Mouse (Mus musculus) embryonic facial prominence, embryonic 14.5 days (tissue): Measurements from ENCODE around the gene Nprl2. TPM values are rescaled to one million over a fixed set of nuclear protein-coding genes. Genes with fewer than 3 reads are reported as not detected.
"Not testable (repeated sequence)": the region's sequence is repeated elsewhere in the genome, so short reads cannot be mapped to it uniquely, and the experiment has no call there.

Experiments
- ATAC-seq: fragments of 200-750 bp; cut with Nextera tagmentation; 2 replicates; pipeline ENCODE4 v1.8.0; 2017; ENCODE audit warnings: low read depth, moderate number of reproducible peaks, moderate TSS enrichment
- DNase-seq: peaks from one replicate; pipeline ENCODE4 v3.0.0-alpha.2; 2015; ENCODE audit warnings: low spot score
- H3K27ac ChIP-seq: fragments of 300-500 bp; sonication (generic); replicated peaks from 2 replicates; pipeline ENCODE4 v1.5.1; 2014; ENCODE audit warnings: low read depth, mild to moderate bottlenecking, low read length, moderate library complexity
- H3K27me3 ChIP-seq: fragments of 300-500 bp; sonication (generic); replicated peaks from 2 replicates; pipeline ENCODE4 v1.6.1; 2014; ENCODE audit warnings: low read length; ENCODE audit not compliant: control insufficient read depth, insufficient read depth
- H3K36me3 ChIP-seq: fragments of 300-500 bp; sonication (generic); 2 replicates; pipeline ENCODE4 v1.6.1; 2014; ENCODE audit warnings: low read length, mixed read lengths; ENCODE audit not compliant: control insufficient read depth, insufficient read depth
- H3K4me1 ChIP-seq: fragments of 300-500 bp; sonication (generic); 2 replicates; pipeline ENCODE4 v1.6.1; 2014; ENCODE audit warnings: antibody characterized with exemption, low read length; ENCODE audit not compliant: control insufficient read depth, insufficient read depth
- H3K4me2 ChIP-seq: fragments of 300-500 bp; sonication (generic); 2 replicates; pipeline ENCODE4 v1.6.1; 2014; ENCODE audit warnings: low read depth, mild to moderate bottlenecking, low read length, moderate library complexity, mixed read lengths
- H3K4me3 ChIP-seq: fragments of 300-500 bp; sonication (generic); 2 replicates; pipeline ENCODE4 v1.5.1; 2014; ENCODE audit warnings: low read depth, mild to moderate bottlenecking, low read length
- H3K9ac ChIP-seq: fragments of 300-500 bp; sonication (generic); 2 replicates; pipeline ENCODE4 v1.6.1; 2014; ENCODE audit warnings: low read depth, mild to moderate bottlenecking, low read length, moderate library complexity, mixed read lengths
- H3K9me3 ChIP-seq: fragments of 300-500 bp; sonication (generic); 2 replicates; pipeline ENCODE4 v1.6.1; 2016; ENCODE audit warnings: low read length; ENCODE audit not compliant: control insufficient read depth
- WGBS: fragments of 180-500 bp; shearing (Covaris S2); extraction: QIAGEN DNeasy Blood & Tissue Kit; methylation state at CpG from one replicate; pipeline ENCODE4 v1.1.7; 2014; 5-methylcytosine and 5-hydroxymethylcytosine counted together
- polyA plus RNA-seq: library from polyadenylated mRNA; unstranded; fragments of >200 nt; fragmentation: Nextera tagmentation; extraction: Ambion mirVana; gene quantifications from 2 replicates; pipeline ENCODE4 v1.2.1, GENCODE M21; 2014

Nprl2 gene
- polyA plus RNA-seq, 1 experiment from 2014 or later, result 35.4 TPM

GRCm38 (mm10) chr9:107553541-107554318 is 11.7 kb downstream of the Nprl2 start:
- H3K4me1 ChIP-seq, result peaks cover 43% of the 10 kb centered on the region
- H3K36me3 ChIP-seq, result peaks cover 23% of the 10 kb centered on the region
- peak overlapping the region; percentile 83 for H3K4me3 ChIP-seq
- no peak for DNase-seq
- peak overlapping the region; percentile 90 for H3K4me2 ChIP-seq
- WGBS, result 5% methylated on average over 35 of the region's 37 CpGs
- peak overlapping the region; percentile 65 for H3K9ac ChIP-seq
- peak; percentile 39 for ATAC-seq
- H3K27me3 ChIP-seq, result no peaks in the 10 kb centered on the region
- H3K9me3 ChIP-seq, result no peaks in the 10 kb centered on the region
- peak overlapping the region; percentile 66 for H3K27ac ChIP-seq

GRCm38 (mm10) chr9:107554319-107554825 is 12.3 kb downstream of the Nprl2 start:
- Histone ChIP-seq H3K9ac (peak overlapping the region; percentile 92), H3K9me3 (no peaks in the 10 kb centered on the region), H3K4me1 (peaks cover 43% of the 10 kb centered on the region), H3K4me2 (peak overlapping the region; percentile 90), H3K4me3 (peak overlapping the region; percentile 83), H3K27ac (peak overlapping the region; percentile 98), H3K27me3 (no peaks in the 10 kb centered on the region), H3K36me3 (peaks cover 29% of the 10 kb centered on the region)
- 0% methylated on average over 41 of the region's 53 CpGs for WGBS
- DNase-seq (peak; percentile 99), ATAC-seq (peak; percentile 93)

- ATAC-seq (no peak; the same call in 1 of the 2 replicates), DNase-seq (peak; percentile 81)
- Histone ChIP-seq H3K4me2 (peak overlapping the region; percentile 90), H3K27me3 (no peaks in the 10 kb centered on the region), H3K36me3 (peaks cover 36% of the 10 kb centered on the region), H3K4me1 (peaks cover 43% of the 10 kb centered on the region), H3K9me3 (no peaks in the 10 kb centered on the region), H3K4me3 (peak overlapping the region; percentile 83), H3K9ac (peak overlapping the region; percentile 92), H3K27ac (peak overlapping the region; percentile 98)
- WGBS, result under 1% methylated on average over 23 of the region's 23 CpGs
Observed at GRCm38 (mm10) chr9:107555031-107555457, 13.0 kb downstream of the Nprl2 start.

GRCm38 (mm10) chr9:107555701-107556100 is 13.7 kb downstream of the Nprl2 start:
- WGBS, result 42% methylated on average over 2 of the region's 2 CpGs
- H3K4me2 ChIP-seq, result peak overlapping the region; percentile 90
- no peaks in the 10 kb centered on the region for H3K27me3 ChIP-seq
- H3K4me1 ChIP-seq, result peaks cover 43% of the 10 kb centered on the region
- DNase-seq (no peak), ATAC-seq (no peak)
- H3K36me3 ChIP-seq, result peaks cover 42% of the 10 kb centered on the region
- H3K4me3 ChIP-seq, result peak overlapping the region; percentile 83
- H3K9ac ChIP-seq, result peak overlapping the region; percentile 92
- H3K27ac ChIP-seq, result peak overlapping the region; percentile 98
- H3K9me3 ChIP-seq, result no peaks in the 10 kb centered on the region

- Histone ChIP-seq H3K27me3 (no peaks in the 10 kb centered on the region), H3K9me3 (no peaks in the 10 kb centered on the region), H3K36me3 (peaks cover 49% of the 10 kb centered on the region), H3K9ac (peak overlapping the region; percentile 92; the same call in 1 of the 2 replicates), H3K4me3 (peak overlapping the region; percentile 83), H3K27ac (no peak overlapping the region), H3K4me2 (peak overlapping the region; percentile 90), H3K4me1 (peaks cover 37% of the 10 kb centered on the region)
- ATAC-seq, result no peak
- 69% methylated on average over 3 of the region's 3 CpGs for WGBS
- DNase-seq, result no peak
Observed at GRCm38 (mm10) chr9:107556346-107556745, 14.3 kb downstream of the Nprl2 start.

GRCm38 (mm10) chr9:107563029-107563581 is 21.1 kb downstream of the Nprl2 start, which contains the start of gene Tusc2:
Gene Tusc2, plus strand, starts transcription at chr9:107563255.
- peak within 1 kb of the TSS; percentile 35; the same call in 1 of the 2 replicates for H3K27ac ChIP-seq
- peak within 1 kb of the TSS; percentile 83 for H3K9ac ChIP-seq
- H3K4me1 ChIP-seq, result peaks cover 17% of the 10 kb centered on the region
- 0% methylated on average over 26 of the region's 46 CpGs for WGBS
- H3K4me3 ChIP-seq, result peak within 1 kb of the TSS; percentile 83
- no peaks in the 10 kb centered on the region for H3K9me3 ChIP-seq
- H3K4me2 ChIP-seq, result peak within 1 kb of the TSS; percentile 84
- H3K36me3 ChIP-seq, result peaks cover 65% of the 10 kb centered on the region
- ATAC-seq (peak; percentile 96), DNase-seq (peak; percentile 97)
- no peaks in the 10 kb centered on the region for H3K27me3 ChIP-seq

GRCm38 (mm10) chr9:107565556-107565955 is 23.5 kb downstream of the Nprl2 start:
- H3K4me1 ChIP-seq, result peaks cover 25% of the 10 kb centered on the region
- 0 out of 2 replicates have a peak overlapping the region, but pooled peaks have one; percentile 1 for H3K4me3 ChIP-seq
- peak overlapping the region; percentile 10; the same call in 1 of the 2 replicates for H3K4me2 ChIP-seq
- DNase-seq, H3K9ac ChIP-seq, H3K27ac ChIP-seq, H3K27me3 ChIP-seq, H3K9me3 ChIP-seq, ATAC-seq: not testable (repeated sequence)
- H3K36me3 ChIP-seq, result peaks cover 42% of the 10 kb centered on the region
- 46% methylated on average over 5 of the region's 5 CpGs for WGBS

- H3K9ac ChIP-seq, result no peak overlapping the region
- peak overlapping the region; percentile 10; the same call in 1 of the 2 replicates for H3K4me2 ChIP-seq
- no peaks in the 10 kb centered on the region for H3K9me3 ChIP-seq
- DNase-seq (peak; percentile 73), ATAC-seq (no peak)
- peaks cover 32% of the 10 kb centered on the region for H3K4me1 ChIP-seq
- peaks cover 42% of the 10 kb centered on the region for H3K36me3 ChIP-seq
- no peak overlapping the region; the same call in 1 of the 2 replicates for H3K27ac ChIP-seq
- 0 out of 2 replicates have a peak overlapping the region, but pooled peaks have one; percentile 1 for H3K4me3 ChIP-seq
- 59% methylated on average over 15 of the region's 15 CpGs for WGBS
- no peaks in the 10 kb centered on the region for H3K27me3 ChIP-seq
Observed at GRCm38 (mm10) chr9:107566041-107566709, 24.1 kb downstream of the Nprl2 start.
